Mouse (Mus musculus) ES-E14 (cell line): Measurements from ENCODE around the gene Ilvbl.

Experiments used
- CHD2 ChIP-seq: IDR thresholded peaks from 2 replicates; pipeline ENCODE4 v1.6.1; 2014; ENCODE audit warnings: mild to moderate bottlenecking, low read depth, low read length, inconsistent platforms
- HCFC1 ChIP-seq: IDR thresholded peaks from 2 replicates; pipeline ENCODE4 v1.6.1; 2012; ENCODE audit warnings: low read length, inconsistent platforms, borderline replicate concordance; ENCODE audit not compliant: insufficient read depth
- MAFK ChIP-seq: IDR thresholded peaks from 2 replicates; pipeline ENCODE4 v1.6.1; 2014; ENCODE audit warnings: mild to moderate bottlenecking, low read depth, low read length, inconsistent platforms; ENCODE audit not compliant: insufficient read depth
- ZC3H11A ChIP-seq: IDR thresholded peaks from 2 replicates; pipeline ENCODE4 v1.6.1; 2012; ENCODE audit warnings: low read depth, mild to moderate bottlenecking, inconsistent platforms, low read length, borderline replicate concordance
- ZNF384 ChIP-seq: IDR thresholded peaks from 2 replicates; pipeline ENCODE4 v1.6.1; 2012; ENCODE audit warnings: low read depth, low read length, inconsistent platforms

- TF ChIP-seq ZC3H11A (no peak), ZNF384 (no peak), MAFK (no peak), HCFC1 (no peak), CHD2 (no peak)
Measured at GRCm38 (mm10) chr10:78593736-78594135, 19.6 kb downstream of the Ilvbl start.
